Mouse (Mus musculus): Measurements from ENCODE around the gene Dhrs11. TPM values are rescaled to one million over a fixed set of nuclear protein-coding genes. Genes with fewer than 3 reads are reported as not detected.
"Not testable (repeated sequence)": the region's sequence is repeated elsewhere in the genome, so short reads cannot be mapped to it uniquely, and the experiment has no call there.

The Dhrs11 gene
- total RNA-seq, 2 experiments from 2014 or later: 34.5 to 36.6 TPM

GRCm38 (mm10) chr11:84855285-84855684, 26.5 kb upstream of the Dhrs11 start:
- no peak for DNase-seq
- intact Hi-C loops (cut with DNase I): no loop called here
- no peak overlapping the region for H3K4me3 ChIP-seq
- TF ChIP-seq CTCF (IDR thresholded peaks at IDR 0.05): no peak
- H3K27ac ChIP-seq: no peak overlapping the region

DNA sequence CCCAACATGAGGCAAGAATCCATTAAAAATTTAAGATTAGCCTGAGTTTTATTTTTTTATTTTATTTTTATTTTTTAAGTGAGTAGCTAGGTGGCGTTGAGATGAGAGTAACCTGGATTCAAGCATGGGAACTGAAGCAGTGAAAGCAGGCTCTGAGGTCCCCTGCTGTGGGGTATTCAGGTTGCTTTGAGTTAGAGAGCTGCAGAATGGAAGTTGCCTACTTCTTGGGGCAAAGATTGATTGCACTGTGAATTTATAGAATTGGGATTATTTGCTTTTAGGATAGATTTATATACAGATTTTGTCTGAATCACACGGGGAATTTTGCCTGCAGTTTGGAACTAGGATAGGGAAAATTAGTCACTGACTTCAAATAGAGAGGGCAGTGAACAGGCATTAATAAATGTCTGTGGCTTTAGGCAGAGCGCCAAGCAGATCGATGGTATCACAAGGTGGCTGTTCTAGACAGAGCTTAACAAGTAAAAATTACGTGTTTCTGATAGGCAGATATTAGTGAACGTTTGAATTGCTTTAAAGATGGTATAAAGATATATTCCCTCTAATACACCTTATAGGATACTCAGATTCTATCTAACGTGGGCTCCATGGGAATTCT, 18.8 kb upstream of the Dhrs11 start:
- no peak for TF ChIP-seq CTCF (IDR thresholded peaks at IDR 0.05)
- Histone ChIP-seq H3K27ac (no peak overlapping the region), H3K4me3 (no peak overlapping the region)
- intact Hi-C loops (cut with DNase I): no loop called here
- no peak for DNase-seq

- DNase-seq: no peak
- no peak for TF ChIP-seq CTCF (IDR thresholded peaks at IDR 0.05)
- Histone ChIP-seq H3K4me3 (no peak overlapping the region), H3K27ac (no peak overlapping the region)
- intact Hi-C loops (cut with DNase I): no loop called here
These were observed 18.1 kb upstream of the Dhrs11 start for GRCm38 (mm10) chr11:84846741-84847474.

DNA sequence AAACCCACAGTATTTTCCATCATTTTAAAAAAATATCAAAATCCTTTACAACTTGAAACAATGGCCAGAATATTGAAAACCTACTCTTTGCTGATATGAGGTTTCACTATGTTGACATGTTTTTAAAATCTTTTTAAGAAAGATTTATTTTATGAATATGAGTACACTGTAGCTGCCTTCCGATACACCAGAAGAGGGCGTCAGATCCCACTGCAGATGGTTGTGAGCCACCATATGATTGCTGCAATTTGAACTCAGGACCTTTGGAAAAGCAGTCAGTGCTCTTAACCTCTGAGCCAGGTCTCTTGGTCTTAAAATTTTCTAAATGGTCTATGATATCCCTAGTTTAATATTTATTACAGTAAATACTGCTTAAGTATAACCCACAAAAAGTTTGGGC, 10.5 kb upstream of the Dhrs11 start:
- DNase-seq: no peak
- no peak overlapping the region for H3K4me3 ChIP-seq
- intact Hi-C loops (cut with DNase I): no loop called here
- TF ChIP-seq CTCF (IDR thresholded peaks at IDR 0.05): peak; percentile 26; the same call in 1 of the 2 replicates
- H3K27ac ChIP-seq: no peak overlapping the region

DNA sequence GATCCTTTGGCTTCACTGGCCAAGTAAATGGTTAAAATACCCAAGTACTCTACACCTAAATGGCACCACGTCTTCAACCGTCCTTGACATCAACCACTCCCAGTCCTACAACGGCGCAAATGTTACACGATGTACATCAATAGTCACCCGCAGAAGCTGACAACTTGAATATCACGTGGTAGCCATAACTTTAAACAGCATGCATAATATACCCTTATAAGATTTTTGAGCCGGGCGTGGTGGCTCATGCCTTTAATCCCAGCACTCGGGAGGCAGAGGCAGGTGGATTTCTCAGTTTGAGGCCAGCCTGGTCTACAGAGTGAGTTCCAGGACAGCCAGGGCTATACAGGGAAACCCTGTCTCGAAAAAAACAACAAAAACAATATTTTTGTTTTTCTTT, 701 bp upstream of the Dhrs11 start:
- intact Hi-C loops (cut with DNase I): loop anchor here (2.0 kb wide), 1 partner anchor 41 kb away; the partner anchor contains the start of gene Ggnbp2
- Histone ChIP-seq H3K27ac (peak overlapping the region; percentile 98), H3K4me3 (peak overlapping the region; percentile 91)
- DNase-seq: not testable (repeated sequence)

- intact Hi-C loops (cut with DNase I): loop anchor here (2.0 kb wide), 1 partner anchor 43 kb away; the partner anchor contains the start of gene Ggnbp2
- Histone ChIP-seq H3K27ac (peak overlapping the region; percentile 98), H3K4me3 (peak overlapping the region; percentile 91)
- TF ChIP-seq CTCF (IDR thresholded peaks at IDR 0.05): no peak
- DNase-seq: peak; percentile 40
These were observed 792 bp downstream of the Dhrs11 start for GRCm38 (mm10) chr11:84827901-84828503.

- peak; percentile 32 for DNase-seq
- Histone ChIP-seq H3K27ac (peak overlapping the region; percentile 98), H3K4me3 (peak overlapping the region; percentile 91)
- TF ChIP-seq CTCF (IDR thresholded peaks at IDR 0.05): no peak
- intact Hi-C loops (cut with DNase I): no loop called here
These were observed 1.3 kb downstream of the Dhrs11 start for GRCm38 (mm10) chr11:84827492-84827891.

DNA sequence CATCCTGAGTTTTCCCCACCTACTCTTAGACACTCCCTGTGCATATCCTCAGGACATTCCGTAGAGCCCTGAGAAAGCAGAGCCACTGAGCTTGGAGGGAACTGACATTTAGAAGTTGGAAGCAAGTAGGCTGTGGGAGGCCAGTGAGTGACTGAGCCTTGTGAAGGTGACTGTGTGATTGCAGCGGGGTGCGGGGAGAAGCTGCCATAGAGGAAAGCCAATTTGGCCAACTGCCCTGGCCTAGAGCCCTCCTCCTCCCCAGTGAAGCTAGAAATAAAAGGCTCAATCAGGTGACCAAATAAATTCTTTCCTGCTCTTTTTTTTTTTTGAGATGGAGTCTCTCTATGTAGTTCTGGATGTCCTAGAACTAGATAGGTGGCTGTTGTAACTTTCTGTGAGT, 2.6 kb downstream of the Dhrs11 start:
- Histone ChIP-seq H3K4me3 (peak overlapping the region; percentile 58), H3K27ac (peak overlapping the region; percentile 98)
- no peak for TF ChIP-seq CTCF (IDR thresholded peaks at IDR 0.05)
- peak; percentile 92 for DNase-seq
- intact Hi-C loops (cut with DNase I): no loop called here

DNA sequence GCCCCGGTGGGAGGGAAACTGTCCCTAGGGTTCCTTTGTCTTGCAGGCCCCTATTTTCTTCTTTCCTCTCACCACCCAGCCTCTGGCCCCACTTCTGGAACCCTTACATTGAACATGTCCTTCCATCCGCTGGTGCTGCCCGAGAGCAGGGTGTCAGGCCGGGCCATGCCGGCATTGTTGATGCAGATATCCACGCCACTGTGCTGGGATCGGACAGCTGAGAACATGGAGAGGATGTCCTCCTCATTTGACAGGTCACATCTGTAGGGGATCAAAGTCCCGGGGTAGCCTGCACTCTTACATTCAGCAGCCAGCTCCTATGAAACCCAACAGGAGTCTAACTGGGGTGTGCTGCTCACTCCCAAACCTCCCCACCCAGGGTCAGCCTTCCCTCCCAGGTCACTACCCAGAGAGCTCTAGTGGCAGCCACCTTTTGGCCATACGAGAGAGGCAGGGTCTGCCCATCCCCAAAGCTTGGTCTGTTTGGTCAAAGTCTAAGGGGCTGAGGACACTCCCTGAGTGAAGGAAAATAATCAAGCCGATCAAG, 3.5 kb downstream of the Dhrs11 start:
- Histone ChIP-seq H3K4me3 (peak overlapping the region; percentile 58), H3K27ac (peak overlapping the region; percentile 98)
- peak; percentile 26 for DNase-seq
- intact Hi-C loops (cut with DNase I): no loop called here
- no peak for TF ChIP-seq CTCF (IDR thresholded peaks at IDR 0.05)

GRCm38 (mm10) chr11:84823484-84823897, 5.3 kb downstream of the Dhrs11 start:
- H3K27ac ChIP-seq: peak overlapping the region; percentile 98
- peak; percentile 55 for DNase-seq
- intact Hi-C loops (cut with DNase I): no loop called here
- H3K4me3 ChIP-seq: peak overlapping the region; percentile 29
- TF ChIP-seq CTCF (IDR thresholded peaks at IDR 0.05): no peak

DNA sequence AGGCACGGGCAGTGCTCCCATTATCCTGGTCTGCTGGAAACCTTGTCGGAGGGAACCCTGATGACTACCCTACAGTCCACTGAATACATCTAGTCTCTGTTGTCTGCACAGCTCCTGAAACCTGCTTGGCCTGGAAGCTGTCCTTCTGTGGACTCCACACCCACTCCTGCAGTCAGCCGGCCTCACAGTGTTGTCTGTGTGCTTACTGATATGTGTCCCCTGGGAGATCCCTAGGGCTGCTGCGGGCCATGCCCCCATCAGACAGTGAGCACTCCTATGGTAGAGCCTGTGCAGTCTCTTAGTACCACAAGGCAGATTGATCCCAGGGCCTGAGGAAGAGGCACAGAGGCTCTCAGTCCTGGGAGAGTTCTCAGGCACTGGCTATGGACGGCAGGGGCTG, 6.3 kb downstream of the Dhrs11 start:
- no peak for TF ChIP-seq CTCF (IDR thresholded peaks at IDR 0.05)
- Histone ChIP-seq H3K27ac (peak overlapping the region; percentile 98; the same call in 1 of the 2 replicates), H3K4me3 (no peak overlapping the region)
- intact Hi-C loops (cut with DNase I): no loop called here
- no peak for DNase-seq

DNA sequence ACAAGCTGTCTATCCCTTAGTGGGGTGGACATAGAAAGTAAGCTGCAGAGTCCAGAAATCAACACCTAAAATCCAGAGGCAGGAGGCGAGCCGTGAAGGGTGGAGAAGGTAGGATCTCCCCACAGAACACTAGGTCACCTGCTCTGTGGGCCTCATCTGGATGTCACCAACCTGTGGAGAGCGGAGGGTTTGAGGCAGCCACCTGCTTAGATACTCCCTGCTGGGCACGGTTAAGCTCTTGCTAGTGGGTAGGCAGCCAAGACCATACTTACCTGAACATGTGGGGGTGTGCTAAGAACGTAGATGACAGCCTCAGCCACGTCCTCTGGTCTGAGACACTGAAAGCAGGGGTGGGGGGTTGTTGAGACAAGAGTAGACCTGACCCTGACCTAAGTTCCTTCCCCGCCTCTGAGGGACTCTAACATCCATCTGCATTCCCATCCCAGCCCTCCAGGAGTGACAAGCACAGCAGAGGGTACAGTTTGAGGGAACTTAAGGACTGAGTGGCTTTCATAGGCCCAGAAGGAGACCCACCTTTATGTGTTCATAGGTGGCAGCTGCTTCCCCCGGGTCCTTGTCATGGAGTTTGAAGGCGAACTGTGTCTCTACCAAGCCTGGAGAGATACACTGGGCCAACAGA, 7.5 kb downstream of the Dhrs11 start:
- no peak for TF ChIP-seq CTCF (IDR thresholded peaks at IDR 0.05)
- DNase-seq: no peak
- intact Hi-C loops (cut with DNase I): no loop called here
- H3K27ac ChIP-seq: no peak overlapping the region
- H3K4me3 ChIP-seq: no peak overlapping the region
